Mouse (Mus musculus): ENCODE results near the gene Rnf39.

DNA sequence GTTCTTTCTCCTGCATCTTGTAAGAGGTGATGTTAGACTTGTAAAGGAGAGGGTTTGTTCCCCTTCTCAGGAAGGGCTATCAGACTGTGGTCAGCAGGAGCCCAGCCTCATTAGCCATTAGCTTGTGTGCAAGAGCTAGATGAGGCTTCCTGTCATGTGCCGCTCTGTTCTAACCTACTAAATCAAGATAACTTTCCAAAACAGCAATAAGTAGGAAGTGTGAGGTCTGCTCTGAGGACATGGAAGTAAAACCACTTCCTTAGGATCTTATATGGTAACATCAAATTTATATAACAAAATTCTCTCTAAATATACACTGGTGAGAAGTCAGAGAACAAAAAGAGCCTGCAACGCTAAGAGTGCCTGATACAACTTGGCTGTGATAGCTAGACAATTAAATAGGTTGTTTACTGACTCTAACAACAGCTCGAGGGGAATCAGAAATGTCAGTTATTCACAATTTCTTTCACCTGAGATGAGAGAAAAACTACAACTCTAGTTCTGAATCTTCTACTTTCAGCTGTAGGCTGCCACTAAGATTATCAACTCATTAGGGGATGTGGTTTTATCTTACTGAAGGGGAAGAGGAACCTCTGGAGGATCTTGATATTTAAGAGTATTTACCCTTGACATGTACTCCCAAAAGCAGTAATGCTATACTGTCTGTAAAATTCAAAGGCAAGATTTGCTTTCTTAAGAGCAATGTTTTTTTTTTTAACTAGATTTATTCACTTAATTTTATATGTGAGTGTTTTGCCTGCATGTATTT, 49.8 kb downstream of the Rnf39 start:
- TF ChIP-seq POLR2A (IDR thresholded peaks at IDR 0.05; ENCODE audit: low read depth, low read length) (no peak), CTCF (IDR thresholded peaks at IDR 0.05; ENCODE audit: borderline replicate concordance, insufficient read depth, low read length) (no peak)

Data from embryonic fibroblast, embryonic 13.5 days (primary cell).